Mouse (Mus musculus) lung, adult 18-20 months (tissue): ENCODE results near the gene Mrpl9.

Experiments used
- DNase-seq, 2 experiments: peaks; one replicate each; pipeline ENCODE4 v3.0.0; 2022; ENCODE audit warnings: mixed read lengths in 2 of 2

Mrpl9 gene

DNA sequence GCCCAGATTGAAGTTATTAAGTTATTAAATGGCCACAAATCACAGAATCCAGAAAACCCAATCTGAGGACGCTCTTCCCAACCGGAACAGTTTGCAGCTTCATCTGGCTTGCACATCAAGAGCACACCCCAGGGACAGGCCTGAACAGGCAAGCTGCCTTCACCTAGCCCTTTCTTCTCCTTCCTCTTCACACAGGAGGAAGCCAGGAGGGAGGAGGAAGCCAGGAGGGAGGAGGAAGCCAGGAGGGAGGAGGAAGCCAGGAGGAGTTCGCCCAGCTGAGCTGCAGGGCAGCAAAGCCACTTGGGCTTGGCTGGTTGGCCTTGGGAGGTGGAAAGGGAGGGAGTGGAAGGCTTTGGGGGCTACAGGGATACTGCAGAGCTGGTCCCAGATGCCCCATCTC, 25.8 kb downstream of the Mrpl9 start:
- DNase-seq: peak; percentile 28 to 44

DNA sequence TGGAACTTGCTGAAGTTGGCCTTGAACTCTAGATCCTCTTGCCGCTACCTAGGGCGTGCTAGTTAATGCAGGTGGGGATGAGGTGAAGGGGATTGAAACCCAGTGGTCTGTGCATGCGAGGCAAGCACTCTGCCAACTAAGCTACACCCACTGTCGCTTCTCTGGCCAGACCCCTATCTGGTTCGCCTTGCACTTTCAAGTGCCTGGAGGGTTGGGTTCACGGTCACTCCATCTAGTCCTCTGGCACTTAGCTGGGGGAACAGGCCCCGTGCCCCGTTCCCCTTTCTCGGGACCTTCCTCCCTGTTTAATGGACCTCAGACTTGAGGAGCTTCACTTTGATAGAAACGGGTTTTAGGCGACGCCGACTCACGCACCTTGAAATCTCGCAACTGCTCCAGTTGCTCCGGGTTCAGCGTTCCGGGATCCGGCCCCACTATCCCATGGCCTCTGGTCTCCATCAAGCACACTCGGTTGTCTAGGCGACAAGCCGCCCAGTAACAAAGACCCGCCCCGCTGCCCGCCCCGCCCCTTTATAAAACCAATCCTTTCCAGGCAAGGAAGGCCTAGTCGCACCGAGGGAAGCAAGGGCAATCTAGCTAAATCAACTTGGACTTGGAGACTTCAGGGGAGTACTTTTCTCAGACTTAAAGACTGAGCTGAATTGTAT, 29.5 kb downstream of the Mrpl9 start:
- DNase-seq: peak; percentile 56 to 63

DNA sequence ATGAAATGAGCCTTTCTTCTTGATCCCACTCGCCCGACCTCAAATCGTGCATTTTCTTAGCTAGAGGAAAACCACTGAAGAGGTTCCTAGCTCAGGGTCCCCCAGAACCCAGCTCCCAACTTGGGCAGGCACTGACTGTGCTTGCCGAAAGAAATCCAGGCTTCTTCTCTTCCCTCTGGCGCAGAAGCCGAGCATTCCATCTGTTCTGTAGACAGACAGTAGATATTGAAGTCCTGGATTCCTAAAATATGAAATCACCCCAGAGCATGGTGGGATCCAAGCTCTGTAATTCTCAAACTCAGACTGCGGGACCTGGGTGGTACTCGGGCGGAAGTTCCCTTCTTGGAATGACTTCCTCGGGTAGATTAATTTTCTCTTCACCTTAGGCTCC, 30.0 kb downstream of the Mrpl9 start:
- no peak for DNase-seq

DNA sequence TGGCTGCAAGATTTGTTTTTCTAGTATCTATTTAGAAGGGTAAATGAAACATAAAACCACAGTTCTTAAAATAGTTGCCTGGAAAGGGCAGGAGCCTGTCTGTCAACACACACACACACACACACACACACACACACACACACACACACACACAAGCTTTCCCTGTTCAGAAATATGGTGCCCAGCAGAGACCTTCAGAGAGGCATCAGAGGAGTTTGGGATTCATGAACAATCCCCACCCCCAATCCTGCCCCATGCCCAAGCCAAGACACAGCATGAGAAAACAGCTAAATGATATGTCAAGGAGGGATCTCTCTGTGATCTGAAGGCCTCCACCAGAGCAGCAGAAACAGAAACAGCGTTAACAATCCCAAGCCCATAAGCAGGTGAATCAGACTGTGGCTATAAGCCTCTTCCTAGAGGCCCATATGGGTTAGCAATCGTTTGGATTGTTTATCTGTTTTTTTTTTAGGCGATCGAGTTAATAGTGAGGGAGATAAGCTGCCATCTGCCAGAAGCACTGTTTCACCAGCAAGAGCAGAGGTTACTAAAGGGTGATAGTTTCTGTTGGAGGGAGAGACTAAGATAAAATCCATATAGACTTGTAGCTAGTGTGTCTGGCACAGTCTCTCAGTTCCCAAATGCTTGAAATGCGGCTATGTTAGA, 30.6 kb downstream of the Mrpl9 start:
- no peak for DNase-seq

DNA sequence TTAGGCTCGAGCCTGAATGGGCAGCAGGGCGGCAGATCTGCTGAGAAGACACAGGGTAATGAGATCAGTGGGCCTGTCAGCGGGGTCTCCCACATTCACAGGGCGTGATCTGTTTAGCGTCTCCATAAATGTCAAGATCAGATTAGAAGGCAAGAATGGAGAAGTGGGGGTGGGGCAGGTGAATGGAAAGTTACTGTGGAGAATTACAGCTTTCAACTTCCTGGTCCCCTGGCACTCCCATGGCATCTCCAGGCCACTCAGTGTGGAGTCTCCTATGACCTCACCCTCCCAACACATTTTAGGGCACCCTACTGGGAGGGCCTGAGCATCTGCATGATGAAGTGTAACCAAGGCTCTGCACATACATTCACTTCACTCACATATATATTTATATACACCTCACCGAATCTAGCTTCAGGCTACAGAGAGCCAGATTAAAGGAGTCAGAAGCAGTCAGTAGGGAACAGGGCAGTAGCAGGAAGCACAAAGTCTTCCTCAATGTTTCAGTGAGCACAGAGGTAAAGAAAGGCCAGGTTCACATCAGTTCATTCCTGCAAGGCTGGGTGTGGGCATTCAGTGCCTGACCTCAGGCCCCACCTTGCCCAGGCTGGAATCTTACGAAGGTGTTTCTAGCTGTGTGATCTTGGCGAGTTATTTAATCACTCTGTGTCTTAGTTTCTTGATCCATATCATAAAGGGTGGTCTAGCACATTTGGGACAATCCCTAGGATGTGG, 33.4 kb downstream of the Mrpl9 start:
- DNase-seq: peak in 1 of 2 experiments; percentile 23

DNA sequence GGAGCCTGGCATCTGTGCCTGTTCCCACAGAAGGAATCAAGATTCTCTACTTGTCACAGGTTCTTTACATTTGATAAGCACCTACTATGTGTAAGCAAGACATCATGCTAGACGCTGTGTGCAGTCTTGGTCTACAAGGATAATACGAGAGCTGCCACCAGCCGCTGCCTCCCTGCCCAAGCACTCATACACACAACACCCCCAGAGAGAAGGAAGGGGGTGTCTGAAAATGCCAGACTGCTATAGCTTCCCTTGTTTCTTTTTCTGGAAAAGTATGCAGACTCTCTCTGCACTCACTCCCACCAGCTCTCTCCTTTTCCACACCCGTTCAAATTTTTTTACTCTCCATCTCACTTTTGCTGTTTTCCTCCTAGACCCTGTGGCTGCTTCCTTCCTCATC, 34.3 kb downstream of the Mrpl9 start:
- DNase-seq: no peak

DNA sequence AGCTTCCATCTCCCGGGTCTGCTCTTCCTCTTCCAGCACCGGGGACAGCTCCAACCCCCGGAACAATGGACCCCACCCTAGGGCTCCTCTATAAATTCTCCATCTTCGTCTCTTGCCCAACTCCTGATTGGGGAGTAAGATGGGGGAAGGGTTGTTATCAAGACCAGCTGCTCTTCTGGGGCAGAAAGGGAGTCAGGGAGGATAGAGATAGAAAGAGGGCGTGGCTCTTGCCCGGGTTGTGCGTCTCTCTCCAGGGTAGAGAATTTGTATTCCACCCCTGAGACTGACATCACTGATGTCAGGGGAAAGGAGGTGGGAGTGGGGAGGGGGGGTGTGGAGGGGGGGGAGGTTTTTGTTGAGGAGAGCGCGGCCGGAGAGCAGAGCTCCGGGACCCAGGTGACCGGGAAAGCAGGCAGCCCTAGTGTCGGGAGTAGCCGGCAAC, 34.9 kb downstream of the Mrpl9 start, which contains the start of gene Celf3:
Gene Celf3 (plus strand): TSS at position 315 of the 442 bp plus-strand sequence.
- DNase-seq: no peak

DNA sequence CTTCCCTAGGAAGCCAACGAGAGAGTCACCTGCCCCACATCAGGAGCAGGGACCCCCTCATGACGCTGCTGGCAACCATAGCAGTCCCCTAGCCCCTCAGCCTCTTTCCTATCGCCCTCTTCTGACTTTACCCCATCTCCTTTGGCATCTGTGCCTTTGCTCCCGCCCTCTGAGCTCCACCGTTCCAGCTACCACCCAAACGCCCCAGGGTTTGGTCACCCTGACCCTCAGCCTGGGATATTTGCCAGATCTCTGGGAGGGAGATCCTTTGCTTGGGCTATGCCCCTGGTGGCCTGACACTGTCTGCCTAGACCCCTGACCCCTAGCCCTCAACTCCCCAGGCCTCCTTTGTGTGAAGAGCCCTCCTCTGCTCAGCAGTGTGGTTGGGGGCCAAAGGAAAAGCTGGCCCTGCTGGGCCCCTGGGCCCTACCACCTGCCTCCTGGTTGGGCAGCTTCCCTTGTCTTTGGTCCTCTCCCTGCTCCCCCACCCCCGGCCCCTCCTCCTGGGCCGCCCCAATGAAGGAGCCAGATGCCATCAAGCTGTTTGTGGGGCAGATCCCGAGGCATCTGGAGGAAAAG, 35.6 kb downstream of the Mrpl9 start:
- no peak for DNase-seq

DNA sequence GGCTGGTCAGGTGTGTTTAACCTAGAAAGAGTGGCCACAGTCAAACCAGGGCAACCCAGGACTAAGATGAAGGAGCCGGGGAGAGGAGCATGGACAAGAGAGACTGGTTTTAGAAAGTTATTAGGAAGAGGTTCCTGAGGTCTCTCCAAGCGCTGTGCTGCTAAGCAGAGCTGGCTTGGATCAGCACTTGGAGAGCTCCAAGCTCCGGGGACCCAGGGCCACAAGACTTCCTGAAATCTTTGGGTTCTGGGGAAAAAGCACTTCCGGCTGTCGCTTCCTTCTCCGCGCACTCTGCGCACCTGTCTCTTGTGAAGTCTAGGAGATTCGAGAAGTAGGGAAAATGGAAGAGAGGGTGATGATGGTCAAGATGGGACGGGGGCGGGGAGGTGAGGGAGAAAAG, 36.4 kb downstream of the Mrpl9 start:
- no peak for DNase-seq

DNA sequence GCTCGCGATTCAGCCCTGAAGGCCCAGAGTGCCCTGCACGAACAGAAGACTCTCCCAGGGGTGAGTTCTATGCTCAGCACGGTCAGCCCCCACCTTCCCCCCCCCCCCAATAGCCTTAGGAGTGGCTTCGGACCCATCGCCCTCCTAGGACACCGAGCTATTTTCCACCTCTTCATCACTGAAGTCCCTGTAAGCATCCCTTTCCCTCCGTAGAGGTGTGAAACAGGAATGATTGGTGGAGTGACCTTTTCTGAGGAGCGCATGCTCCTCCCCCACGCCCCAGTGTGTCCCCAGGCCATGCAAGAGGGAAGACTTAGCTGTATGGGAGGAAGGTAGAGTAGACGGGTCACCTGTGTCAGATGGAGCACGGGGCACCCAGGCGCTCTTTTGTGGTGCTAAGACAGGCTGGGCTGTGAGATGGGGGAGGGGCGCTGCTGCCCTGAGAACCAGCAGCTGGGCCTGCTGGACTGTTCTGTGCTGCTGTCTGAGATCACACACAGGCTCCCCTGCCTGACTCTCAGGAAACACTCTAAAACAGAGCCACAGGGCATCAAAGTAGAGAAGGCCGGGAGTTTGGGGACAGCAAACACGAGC, 37.3 kb downstream of the Mrpl9 start, which contains the start of gene Riiad1:
Gene Riiad1 (minus strand): TSS at position 51 of the 594 bp plus-strand sequence.
- no peak for DNase-seq

DNA sequence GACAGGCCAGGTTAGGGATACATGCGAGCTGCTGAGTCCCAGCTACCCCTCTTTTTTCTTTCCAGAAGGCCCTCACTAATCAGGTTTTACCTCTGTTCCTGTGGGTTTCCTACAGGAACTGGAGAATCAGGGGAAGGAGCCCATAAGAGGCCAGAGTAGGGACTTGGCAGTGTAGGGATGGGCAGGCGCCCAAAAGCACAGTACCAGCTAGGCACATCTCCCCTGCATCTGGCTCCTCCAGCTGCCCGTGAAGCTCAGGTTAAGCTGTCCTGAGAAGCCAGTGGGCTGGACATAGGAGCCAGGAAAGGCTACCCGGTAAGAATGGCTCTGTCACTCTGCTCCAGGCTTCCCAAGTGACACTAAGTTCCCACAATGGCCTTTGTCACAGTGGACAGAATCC, 38.3 kb downstream of the Mrpl9 start:
- no peak for DNase-seq

DNA sequence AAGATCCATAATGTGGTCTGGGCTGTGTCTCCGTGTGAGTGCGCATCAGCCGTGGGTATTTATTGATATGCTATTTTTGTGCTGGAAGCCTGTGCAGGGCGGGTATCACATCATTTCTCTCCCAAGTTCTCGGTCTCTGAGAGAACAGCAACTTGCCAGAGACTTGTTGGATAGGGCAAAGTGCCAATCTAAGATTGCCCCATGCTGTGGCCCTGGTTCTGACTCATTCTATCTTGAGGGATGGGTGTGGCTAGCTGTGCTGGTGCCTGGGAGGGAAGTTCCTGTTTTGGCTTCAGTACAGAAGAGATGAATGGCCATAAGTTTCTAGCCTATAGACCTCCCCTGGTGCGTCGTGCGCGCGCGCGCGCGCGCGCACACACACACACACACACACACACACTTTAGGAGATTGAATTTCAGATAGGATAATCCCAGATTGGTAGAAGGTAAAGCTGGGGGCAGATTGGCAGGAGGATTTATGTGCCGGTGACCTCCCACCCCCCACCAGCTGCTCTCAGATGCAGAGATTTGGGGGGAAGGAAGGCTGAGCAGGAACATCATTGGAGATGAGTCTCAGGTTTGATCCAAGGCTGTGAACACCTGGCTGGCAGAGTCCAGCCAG, 39.8 kb downstream of the Mrpl9 start:
- DNase-seq: peak; percentile 67 to 77

DNA sequence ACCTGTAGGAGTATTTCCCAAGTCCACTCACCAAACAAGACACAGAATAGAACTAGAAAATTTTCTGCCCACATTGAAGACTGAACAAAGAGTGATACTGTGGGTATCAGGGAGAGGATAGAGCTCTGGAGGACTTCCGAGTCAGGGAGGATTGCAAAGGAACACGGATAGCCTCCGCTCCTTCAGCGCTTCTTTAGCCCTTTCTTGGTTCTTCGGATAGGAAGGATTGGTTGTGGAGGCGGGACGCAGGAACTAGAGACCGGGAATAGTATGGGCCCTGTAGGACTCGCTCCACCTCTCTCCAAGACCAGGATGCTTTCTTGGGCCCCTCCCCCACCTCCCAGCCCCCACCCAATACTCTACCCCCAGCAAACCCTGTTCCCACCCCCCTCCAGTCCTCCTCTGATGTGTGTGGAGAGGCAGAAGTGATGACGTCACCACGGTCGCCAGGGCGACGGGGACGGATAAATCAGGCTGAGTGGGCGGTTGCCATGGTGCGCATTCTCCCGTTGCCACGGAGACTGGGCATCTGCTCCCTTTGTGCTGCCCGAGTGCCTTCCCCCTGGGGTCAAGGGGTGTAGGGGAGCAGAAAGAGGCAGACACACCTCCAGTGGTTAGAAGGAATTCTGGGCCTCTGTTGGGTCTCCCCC, 40.8 kb downstream of the Mrpl9 start:
- peak in 1 of 2 experiments; percentile 17 for DNase-seq

DNA sequence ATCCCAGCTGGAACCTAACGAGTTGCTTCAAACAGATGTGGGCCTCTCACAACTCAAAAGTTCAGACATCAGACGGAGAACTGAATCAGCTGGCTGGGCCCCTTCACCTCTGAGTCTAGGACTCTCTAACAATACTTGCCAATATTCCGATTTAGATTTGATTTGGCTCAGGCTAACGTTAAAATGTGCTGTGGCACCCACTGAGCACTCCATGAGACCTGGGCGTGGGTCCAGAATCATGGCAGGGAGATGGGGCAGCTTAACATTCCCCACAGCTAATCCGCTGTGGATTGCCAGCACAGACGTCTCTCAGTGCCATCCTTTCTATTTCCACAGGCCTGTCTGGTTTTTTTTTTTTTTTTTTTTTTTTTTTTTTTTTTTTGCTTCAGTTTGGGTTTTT, 42.8 kb downstream of the Mrpl9 start:
- no peak for DNase-seq

DNA sequence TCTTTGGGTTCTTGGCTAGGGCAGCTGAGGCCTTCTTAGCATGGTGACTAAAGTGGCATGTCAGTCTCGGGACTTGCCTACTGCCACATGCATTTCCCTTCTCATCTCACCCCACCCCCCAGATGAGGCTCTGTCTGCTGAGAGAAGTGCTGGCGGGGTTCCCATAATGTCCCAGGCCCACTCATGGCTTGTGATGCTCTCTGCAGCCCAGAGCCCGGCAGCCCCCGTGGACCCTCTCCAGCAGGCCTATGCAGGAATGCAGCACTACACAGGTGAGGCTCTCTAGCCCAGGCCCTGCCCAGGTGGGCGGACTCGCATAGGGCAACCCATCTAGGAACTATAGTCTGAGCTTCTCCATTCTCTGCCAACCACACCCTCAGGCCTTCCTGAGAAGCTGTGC, 44.5 kb downstream of the Mrpl9 start:
- no peak for DNase-seq

DNA sequence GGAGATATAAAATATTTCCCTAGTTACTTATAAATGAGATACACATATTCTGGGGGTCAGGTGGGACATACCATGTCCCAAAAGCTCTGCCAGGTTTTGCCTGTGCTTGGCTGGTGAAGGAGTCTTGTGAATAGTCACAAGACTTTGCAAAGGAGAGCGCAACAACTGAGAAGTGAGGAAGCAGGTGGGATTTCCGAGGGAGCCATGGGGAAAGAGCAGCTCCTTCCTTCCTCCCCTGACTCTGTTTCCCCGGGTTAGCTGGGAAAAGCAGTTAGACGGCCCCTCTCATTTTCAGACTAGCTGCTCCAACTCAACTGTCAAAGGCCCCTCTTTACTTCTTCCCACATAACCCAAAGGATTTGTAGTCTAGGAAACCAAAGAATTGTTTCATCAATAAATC, 54.0 kb downstream of the Mrpl9 start:
- no peak for DNase-seq
